Mouse (Mus musculus): Measurements from ENCODE around the gene Olfr1367. TPM values are rescaled to one million over a fixed set of nuclear protein-coding genes. Genes with fewer than 3 reads are reported as not detected.
"Not testable (repeated sequence)": the region's sequence is repeated elsewhere in the genome, so short reads cannot be mapped to it uniquely, and the experiment has no call there.

The Olfr1367 gene
- total and polyA plus RNA-seq, 2 experiments from 2014 or later, result not detected

GRCm38 (mm10) chr13:21363719-21364118, 17.0 kb downstream of the Olfr1367 start:
- peaks cover 15% of the 10 kb centered on the region for H3K36me3 ChIP-seq (replicated peaks; ENCODE audit: control insufficient read depth, insufficient read depth, low read length)
- H3K27ac ChIP-seq (ENCODE audit: low read depth), result no peak overlapping the region
- peaks cover 19% of the 10 kb centered on the region; the same call in 1 of the 2 replicates for H3K4me1 ChIP-seq (ENCODE audit: control insufficient read depth, insufficient read depth)
- H3K27me3 ChIP-seq (ENCODE audit: control insufficient read depth, insufficient read depth, low read length), result no peaks in the 10 kb centered on the region
- WGBS, result 57% methylated on average over 12 of the region's 12 CpGs
- H3K4me3 ChIP-seq (ENCODE audit: low read depth, low read length), result peak overlapping the region; percentile 81
- H3K4me2 ChIP-seq (ENCODE audit: low read depth, low read length), result peak overlapping the region; percentile 72
- H3K9me3 ChIP-seq (replicated peaks; ENCODE audit: control insufficient read depth, low read length), result no peaks in the 10 kb centered on the region
- DNase-seq (ENCODE audit: low spot score) (peak; percentile 23), ATAC-seq (ENCODE audit: insufficient read depth, low read depth) (no peak)
- H3K9ac ChIP-seq (replicated peaks; ENCODE audit: low read depth, low read length), result no peak overlapping the region
- TF ChIP-seq EP300 (IDR thresholded peaks at IDR 0.05; ENCODE audit: low read depth) (no peak), CTCF (IDR thresholded peaks at IDR 0.05; ENCODE audit: low read depth) (no peak)

GRCm38 (mm10) chr13:21366635-21367034, 19.9 kb downstream of the Olfr1367 start:
- Histone ChIP-seq H3K9ac (replicated peaks; ENCODE audit: low read depth, low read length) (no peak overlapping the region), H3K27me3 (ENCODE audit: control insufficient read depth, insufficient read depth, low read length) (no peaks in the 10 kb centered on the region), H3K27ac (ENCODE audit: low read depth) (no peak overlapping the region), H3K4me1 (ENCODE audit: control insufficient read depth, insufficient read depth) (peaks cover 19% of the 10 kb centered on the region; the same call in 1 of the 2 replicates), H3K4me2 (ENCODE audit: low read depth, low read length) (no peak overlapping the region), H3K36me3 (replicated peaks; ENCODE audit: control insufficient read depth, insufficient read depth, low read length) (peaks cover 39% of the 10 kb centered on the region), H3K4me3 (ENCODE audit: low read depth, low read length) (no peak overlapping the region), H3K9me3 (replicated peaks; ENCODE audit: control insufficient read depth, low read length) (no peaks in the 10 kb centered on the region)
- WGBS, result 52% methylated on average over 6 of the region's 6 CpGs
- ATAC-seq (ENCODE audit: insufficient read depth, low read depth), result no peak
- TF ChIP-seq EP300 (IDR thresholded peaks at IDR 0.05; ENCODE audit: low read depth) (no peak), CTCF (IDR thresholded peaks at IDR 0.05; ENCODE audit: low read depth) (no peak)
- DNase-seq (ENCODE audit: low spot score), result no peak

- no peak for DNase-seq (ENCODE audit: low spot score)
- WGBS, result 84% methylated on average over 2 of the region's 2 CpGs
- Histone ChIP-seq H3K4me1 (ENCODE audit: control insufficient read depth, insufficient read depth) (no peaks in the 10 kb centered on the region), H3K4me3 (ENCODE audit: low read depth, low read length) (no peak overlapping the region), H3K27ac (ENCODE audit: low read depth) (no peak overlapping the region), H3K36me3 (replicated peaks; ENCODE audit: control insufficient read depth, insufficient read depth, low read length) (peaks cover 33% of the 10 kb centered on the region), H3K9me3 (replicated peaks; ENCODE audit: control insufficient read depth, low read length) (no peaks in the 10 kb centered on the region), H3K9ac (replicated peaks; ENCODE audit: low read depth, low read length) (no peak overlapping the region), H3K27me3 (ENCODE audit: control insufficient read depth, insufficient read depth, low read length) (no peaks in the 10 kb centered on the region), H3K4me2 (ENCODE audit: low read depth, low read length) (no peak overlapping the region)
- TF ChIP-seq EP300 (IDR thresholded peaks at IDR 0.05; ENCODE audit: low read depth) (no peak), CTCF (IDR thresholded peaks at IDR 0.05; ENCODE audit: low read depth) (no peak)
- ATAC-seq (ENCODE audit: insufficient read depth, low read depth), result no peak
Observed at GRCm38 (mm10) chr13:21372700-21373099, 26.0 kb downstream of the Olfr1367 start.

- no peak overlapping the region for H3K27ac ChIP-seq (ENCODE audit: low read depth)
- H3K9ac ChIP-seq (replicated peaks; ENCODE audit: low read depth, low read length), result no peak overlapping the region
- H3K9me3 ChIP-seq (replicated peaks; ENCODE audit: control insufficient read depth, low read length), result no peaks in the 10 kb centered on the region
- H3K4me3 ChIP-seq (ENCODE audit: low read depth, low read length), result no peak overlapping the region
- H3K4me1 ChIP-seq (ENCODE audit: control insufficient read depth, insufficient read depth), result no peaks in the 10 kb centered on the region
- no peaks in the 10 kb centered on the region for H3K27me3 ChIP-seq (ENCODE audit: control insufficient read depth, insufficient read depth, low read length)
- ATAC-seq (ENCODE audit: insufficient read depth, low read depth), result no peak
- no peak for DNase-seq (ENCODE audit: low spot score)
- WGBS, result 65% methylated on average over 2 of the region's 2 CpGs
- H3K4me2 ChIP-seq (ENCODE audit: low read depth, low read length), result no peak overlapping the region
- no peak for TF ChIP-seq EP300 (IDR thresholded peaks at IDR 0.05; ENCODE audit: low read depth)
- no peak for TF ChIP-seq CTCF (IDR thresholded peaks at IDR 0.05; ENCODE audit: low read depth)
- no peaks in the 10 kb centered on the region for H3K36me3 ChIP-seq (replicated peaks; ENCODE audit: control insufficient read depth, insufficient read depth, low read length)
Observed at GRCm38 (mm10) chr13:21377773-21378172, 31.1 kb downstream of the Olfr1367 start.

GRCm38 (mm10) chr13:21395211-21395610, 48.5 kb downstream of the Olfr1367 start:
- 0 out of 2 replicates have a peak, but pooled peaks cover 10% of the 10 kb centered on the region for H3K4me1 ChIP-seq (ENCODE audit: control insufficient read depth, insufficient read depth)
- H3K27ac ChIP-seq (ENCODE audit: low read depth), result no peak overlapping the region
- H3K9me3 ChIP-seq (replicated peaks; ENCODE audit: control insufficient read depth, low read length), result no peaks in the 10 kb centered on the region
- H3K27me3 ChIP-seq (ENCODE audit: control insufficient read depth, insufficient read depth, low read length), result no peaks in the 10 kb centered on the region
- ATAC-seq (ENCODE audit: insufficient read depth, low read depth) (no peak), DNase-seq (ENCODE audit: low spot score) (no peak)
- WGBS, result 100% methylated on average over 1 of the region's 1 CpGs
- no peak overlapping the region for H3K9ac ChIP-seq (replicated peaks; ENCODE audit: low read depth, low read length)
- no peak overlapping the region for H3K4me3 ChIP-seq (ENCODE audit: low read depth, low read length)
- H3K4me2 ChIP-seq (ENCODE audit: low read depth, low read length), result no peak overlapping the region
- TF ChIP-seq EP300 (IDR thresholded peaks at IDR 0.05; ENCODE audit: low read depth), result no peak
- TF ChIP-seq CTCF (IDR thresholded peaks at IDR 0.05; ENCODE audit: low read depth), result no peak
- H3K36me3 ChIP-seq (replicated peaks; ENCODE audit: control insufficient read depth, insufficient read depth, low read length), result peaks cover 66% of the 10 kb centered on the region

GRCm38 (mm10) chr13:21395623-21396022, 48.9 kb downstream of the Olfr1367 start:
- no peak for ATAC-seq (ENCODE audit: insufficient read depth, low read depth)
- TF ChIP-seq CTCF (IDR thresholded peaks at IDR 0.05; ENCODE audit: low read depth), result no peak
- DNase-seq (ENCODE audit: low spot score), result no peak
- H3K27ac ChIP-seq (ENCODE audit: low read depth), result no peak overlapping the region
- no peak overlapping the region for H3K4me2 ChIP-seq (ENCODE audit: low read depth, low read length)
- H3K27me3 ChIP-seq (ENCODE audit: control insufficient read depth, insufficient read depth, low read length), result no peaks in the 10 kb centered on the region
- H3K36me3 ChIP-seq (replicated peaks; ENCODE audit: control insufficient read depth, insufficient read depth, low read length), result peaks cover 65% of the 10 kb centered on the region
- no peak overlapping the region for H3K4me3 ChIP-seq (ENCODE audit: low read depth, low read length)
- 88% methylated on average over 6 of the region's 6 CpGs for WGBS
- no peaks in the 10 kb centered on the region for H3K9me3 ChIP-seq (replicated peaks; ENCODE audit: control insufficient read depth, low read length)
- no peak overlapping the region for H3K9ac ChIP-seq (replicated peaks; ENCODE audit: low read depth, low read length)
- 0 out of 2 replicates have a peak, but pooled peaks cover 12% of the 10 kb centered on the region for H3K4me1 ChIP-seq (ENCODE audit: control insufficient read depth, insufficient read depth)

- peaks cover 16% of the 10 kb centered on the region; the same call in 1 of the 2 replicates for H3K4me1 ChIP-seq (ENCODE audit: control insufficient read depth, insufficient read depth)
- H3K9ac ChIP-seq (replicated peaks; ENCODE audit: low read depth, low read length); H3K27me3 ChIP-seq (ENCODE audit: control insufficient read depth, insufficient read depth, low read length); H3K27ac ChIP-seq (ENCODE audit: low read depth); DNase-seq (ENCODE audit: low spot score); H3K4me3 ChIP-seq (ENCODE audit: low read depth, low read length); H3K4me2 ChIP-seq (ENCODE audit: low read depth, low read length); H3K9me3 ChIP-seq (replicated peaks; ENCODE audit: control insufficient read depth, low read length): not testable (repeated sequence)
- ATAC-seq (ENCODE audit: insufficient read depth, low read depth), result peak; percentile 36; the same call in 1 of the 2 replicates
- H3K36me3 ChIP-seq (replicated peaks; ENCODE audit: control insufficient read depth, insufficient read depth, low read length), result peaks cover 60% of the 10 kb centered on the region
- 85% methylated on average over 16 of the region's 18 CpGs for WGBS
Observed at GRCm38 (mm10) chr13:21396048-21396447, 49.3 kb downstream of the Olfr1367 start.

All from heart, postnatal 0 days (tissue).